Mouse (Mus musculus) olfactory bulb, adult 2 months (tissue): ENCODE results near the gene Hrc.

Experiments used
- CTCF ChIP-seq: fragments of 200-500 bp; IDR thresholded peaks from 2 replicates; pipeline ENCODE4 v1.5.1; 2012; ENCODE audit warnings: low read depth, mild to moderate bottlenecking, low read length, moderate library complexity; ENCODE audit not compliant: insufficient read depth
- POLR2A ChIP-seq: fragments of 200-500 bp; IDR thresholded peaks from 2 replicates; pipeline ENCODE4 v1.6.1; 2012; ENCODE audit warnings: mild to moderate bottlenecking, low read depth, low read length, moderate library complexity; ENCODE audit not compliant: insufficient read depth

DNA sequence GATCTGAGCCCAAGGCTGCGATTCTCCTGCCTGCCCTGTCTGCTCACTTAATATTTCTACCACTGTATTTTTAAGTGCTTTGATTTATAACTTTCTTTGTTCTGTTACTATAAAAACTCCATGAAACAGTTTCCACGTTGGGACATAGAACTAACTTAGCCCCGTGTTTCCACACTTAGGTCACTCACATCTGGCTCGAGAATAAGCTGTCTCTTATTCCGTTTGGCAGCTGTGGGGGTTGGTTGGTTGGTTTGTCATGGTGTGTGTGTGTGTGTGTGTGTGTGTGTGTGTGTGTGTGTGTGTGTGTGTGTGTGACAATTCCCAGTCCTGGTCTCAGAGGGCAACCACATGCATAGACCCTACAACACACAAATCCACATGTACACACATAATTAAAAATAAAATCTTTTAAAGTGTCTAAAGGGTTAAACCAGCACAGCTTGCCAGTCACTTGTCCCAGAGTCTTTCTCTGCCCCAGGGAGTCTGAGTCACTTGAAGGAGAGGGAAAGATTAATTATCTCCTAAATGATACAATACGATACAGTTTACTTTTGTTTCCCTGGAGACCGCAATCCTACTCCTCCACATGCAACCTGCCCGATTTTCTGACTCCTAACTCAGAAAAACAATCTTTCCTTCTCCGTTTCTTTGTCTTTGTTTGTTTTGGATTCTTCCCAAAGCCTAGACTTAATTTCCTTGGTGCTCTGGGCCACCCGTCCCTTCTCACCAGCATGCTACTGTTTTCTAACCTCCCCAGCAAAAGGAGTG, 22.2 kb upstream of the Hrc start:
- no peak for TF ChIP-seq POLR2A
- TF ChIP-seq CTCF = no peak
